Mouse (Mus musculus) G1E (cell line): ENCODE measurements at regions not wholly inside any gene's neighbourhood (a gene's known extent, or its start where the extent isn't known, plus 50 kb on each side); places are given as distances from the start of the nearest gene placed in this dataset.

Experiments used
- ATAC-seq: 2 replicates; pipeline ENCODE4 v1.8.0; 2016; ENCODE audit warnings: mild to moderate bottlenecking; ENCODE audit not compliant: insufficient number of reproducible peaks, poor library complexity, low FRiP score, severe bottlenecking; ENCODE audit errors: extremely low read depth
- DNase-seq: peaks from one replicate; pipeline ENCODE4 v3.0.0; 2012; ENCODE audit warnings: low spot score
- H3K27me3 ChIP-seq: 2 replicates; pipeline ENCODE4 v1.6.1; 2012; ENCODE audit warnings: mild to moderate bottlenecking, low read length, inconsistent platforms; ENCODE audit not compliant: insufficient read depth
- H3K36me3 ChIP-seq: replicated peaks from 2 replicates; pipeline ENCODE3; 2012; ENCODE audit warnings: mild to moderate bottlenecking, inconsistent platforms
- H3K4me1 ChIP-seq: 2 replicates; pipeline ENCODE4 v1.6.1; 2012; ENCODE audit warnings: low read depth, low read length, inconsistent platforms, mixed read lengths; ENCODE audit not compliant: insufficient read depth
- H3K4me3 ChIP-seq: 2 replicates; pipeline ENCODE4 v1.5.1; 2012; ENCODE audit warnings: low read depth, mild to moderate bottlenecking, inconsistent platforms, low read length, moderate library complexity, mixed read lengths
- H3K9me3 ChIP-seq: replicated peaks from 2 replicates; pipeline ENCODE4 v1.6.1; 2012; ENCODE audit warnings: inconsistent platforms
- CTCF ChIP-seq: IDR thresholded peaks from 2 replicates; pipeline ENCODE4 v1.5.1; 2012; ENCODE audit warnings: low read depth, low read length, inconsistent platforms, mixed read lengths
- GATA1 ChIP-seq: IDR thresholded peaks from 2 replicates; pipeline ENCODE4 v1.6.1; 2012; ENCODE audit warnings: borderline replicate concordance, low read length, inconsistent platforms, mixed read lengths
- GATA2 ChIP-seq: IDR thresholded peaks from 2 replicates; pipeline ENCODE4 v1.6.1; 2012; ENCODE audit warnings: low read depth, low read length, inconsistent platforms, borderline replicate concordance
- POLR2AphosphoS5 ChIP-seq: IDR thresholded peaks from 2 replicates; pipeline ENCODE4 v1.6.1; 2012; ENCODE audit warnings: low read depth, low read length, inconsistent platforms; ENCODE audit not compliant: insufficient replicate concordance
- TAL1 ChIP-seq: conservative IDR thresholded peaks from 2 replicates; pipeline ENCODE4 v1.6.1; 2012; ENCODE audit warnings: low read depth, low read length, inconsistent platforms, mixed read lengths

DNA sequence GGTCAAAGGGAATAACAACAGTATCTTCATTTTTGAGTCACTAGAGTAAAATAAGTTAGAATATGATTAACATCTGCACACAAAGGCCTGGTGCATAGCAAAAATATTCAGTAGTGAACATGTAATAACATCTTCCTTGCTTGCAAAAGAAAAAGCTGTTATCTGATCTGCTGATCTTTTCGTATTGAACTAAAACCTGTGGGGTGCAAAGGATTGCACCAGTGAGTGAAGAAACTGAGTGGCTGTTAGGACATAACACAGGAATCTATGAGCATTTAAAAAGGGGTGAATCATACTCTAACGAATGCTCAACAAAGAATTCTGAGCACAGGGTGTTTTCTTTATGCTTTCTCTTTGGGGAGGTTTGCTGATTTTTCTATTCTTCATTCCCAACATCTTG, 592.2 kb upstream of the Slit2 start:
- no peaks in the 10 kb centered on the region for H3K27me3 ChIP-seq
- DNase-seq (no peak), ATAC-seq (no peak)
- H3K4me3 ChIP-seq: no peak overlapping the region
- H3K36me3 ChIP-seq: no peaks in the 10 kb centered on the region
- H3K9me3 ChIP-seq: no peaks in the 10 kb centered on the region
- no peak for TF ChIP-seq TAL1
- no peak for TF ChIP-seq GATA2
- no peak for TF ChIP-seq GATA1
- no peak for TF ChIP-seq POLR2AphosphoS5
- no peak for TF ChIP-seq CTCF
- no peaks in the 10 kb centered on the region for H3K4me1 ChIP-seq

DNA sequence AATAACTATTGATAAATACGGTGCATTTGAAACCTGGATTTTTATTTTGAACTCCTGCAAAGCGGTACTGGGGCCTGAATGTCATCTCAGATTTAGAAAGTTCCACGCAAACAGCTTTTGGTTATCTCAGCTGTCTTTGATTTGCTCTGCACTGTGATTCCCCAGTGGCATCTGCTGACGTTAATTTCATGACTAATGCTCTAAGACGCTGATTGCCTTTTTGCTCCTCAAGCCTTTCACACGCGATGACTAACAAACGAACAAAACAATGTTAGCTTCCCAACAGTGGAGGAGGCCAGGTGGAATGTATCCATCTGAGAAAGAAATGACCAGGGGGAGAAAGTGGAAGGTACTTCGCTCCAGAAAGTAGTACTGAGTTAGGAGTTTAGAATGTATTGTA, 586.1 kb upstream of the Slit2 start:
- no peak for TF ChIP-seq POLR2AphosphoS5
- no peak for TF ChIP-seq CTCF
- TF ChIP-seq GATA1: no peak
- no peak for TF ChIP-seq GATA2
- no peak for TF ChIP-seq TAL1
- ATAC-seq: no peak
- Histone ChIP-seq H3K9me3 (no peaks in the 10 kb centered on the region), H3K4me1 (no peaks in the 10 kb centered on the region), H3K4me3 (no peak overlapping the region), H3K27me3 (no peaks in the 10 kb centered on the region), H3K36me3 (no peaks in the 10 kb centered on the region)
- DNase-seq: no peak

GRCm38 (mm10) chr5:47421916-47422315, 561.0 kb upstream of the Slit2 start:
- no peak overlapping the region for H3K4me3 ChIP-seq
- ATAC-seq (no peak), DNase-seq (no peak)
- TF ChIP-seq GATA2: no peak
- TF ChIP-seq POLR2AphosphoS5: no peak
- no peak for TF ChIP-seq TAL1
- TF ChIP-seq GATA1: no peak
- TF ChIP-seq CTCF: no peak
- H3K9me3 ChIP-seq: no peaks in the 10 kb centered on the region
- H3K4me1 ChIP-seq: no peaks in the 10 kb centered on the region
- no peaks in the 10 kb centered on the region for H3K27me3 ChIP-seq
- no peaks in the 10 kb centered on the region for H3K36me3 ChIP-seq

DNA sequence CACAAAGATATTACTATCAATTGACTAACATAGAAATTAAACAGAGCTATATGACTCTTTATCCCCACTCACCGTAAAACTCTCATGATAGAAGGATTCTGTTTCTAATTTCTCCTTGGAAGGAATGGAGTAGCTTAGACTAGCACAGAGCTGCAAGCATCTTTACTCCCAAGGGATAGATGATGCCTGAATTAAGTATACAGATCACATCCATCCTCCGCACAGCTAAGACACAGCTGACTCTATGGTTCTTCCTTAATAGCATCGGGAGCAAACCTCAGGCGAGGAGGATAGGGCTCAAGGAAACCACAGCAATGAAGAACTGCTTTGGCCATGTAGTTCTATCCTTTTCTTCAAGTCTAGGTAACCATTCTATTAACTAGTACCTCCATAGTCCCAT, 556.9 kb upstream of the Slit2 start:
- no peaks in the 10 kb centered on the region for H3K9me3 ChIP-seq
- H3K36me3 ChIP-seq: no peaks in the 10 kb centered on the region
- no peaks in the 10 kb centered on the region for H3K27me3 ChIP-seq
- ATAC-seq: no peak
- no peak overlapping the region for H3K4me3 ChIP-seq
- DNase-seq: no peak
- no peaks in the 10 kb centered on the region for H3K4me1 ChIP-seq
- TF ChIP-seq CTCF (no peak), GATA1 (no peak), GATA2 (no peak), POLR2AphosphoS5 (no peak), TAL1 (no peak)

DNA sequence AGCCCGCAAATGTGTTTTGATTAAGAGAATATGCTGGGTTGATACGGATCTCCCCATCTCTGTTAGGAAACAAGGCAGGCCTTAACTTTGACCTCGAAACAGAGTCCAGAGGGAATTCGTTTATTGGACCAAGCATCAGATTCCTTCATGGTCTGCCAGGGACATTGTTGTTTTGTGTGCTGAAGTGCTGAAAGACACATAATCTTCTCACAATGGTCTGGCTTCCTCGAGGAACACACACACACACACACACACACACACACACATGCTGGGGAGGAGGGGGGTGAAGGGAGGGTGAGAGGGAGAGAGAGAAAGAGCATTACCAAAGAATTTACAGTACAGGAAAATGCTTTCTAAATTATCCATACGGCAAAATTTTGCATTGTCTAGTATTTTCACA, 556.5 kb upstream of the Slit2 start:
- no peak for TF ChIP-seq TAL1
- TF ChIP-seq GATA2: no peak
- no peak for TF ChIP-seq POLR2AphosphoS5
- no peak for TF ChIP-seq GATA1
- TF ChIP-seq CTCF: no peak
- Histone ChIP-seq H3K36me3 (no peaks in the 10 kb centered on the region), H3K9me3 (no peaks in the 10 kb centered on the region), H3K27me3 (no peaks in the 10 kb centered on the region), H3K4me1 (no peaks in the 10 kb centered on the region), H3K4me3 (no peak overlapping the region)
- ATAC-seq: no peak
- DNase-seq: no peak

DNA sequence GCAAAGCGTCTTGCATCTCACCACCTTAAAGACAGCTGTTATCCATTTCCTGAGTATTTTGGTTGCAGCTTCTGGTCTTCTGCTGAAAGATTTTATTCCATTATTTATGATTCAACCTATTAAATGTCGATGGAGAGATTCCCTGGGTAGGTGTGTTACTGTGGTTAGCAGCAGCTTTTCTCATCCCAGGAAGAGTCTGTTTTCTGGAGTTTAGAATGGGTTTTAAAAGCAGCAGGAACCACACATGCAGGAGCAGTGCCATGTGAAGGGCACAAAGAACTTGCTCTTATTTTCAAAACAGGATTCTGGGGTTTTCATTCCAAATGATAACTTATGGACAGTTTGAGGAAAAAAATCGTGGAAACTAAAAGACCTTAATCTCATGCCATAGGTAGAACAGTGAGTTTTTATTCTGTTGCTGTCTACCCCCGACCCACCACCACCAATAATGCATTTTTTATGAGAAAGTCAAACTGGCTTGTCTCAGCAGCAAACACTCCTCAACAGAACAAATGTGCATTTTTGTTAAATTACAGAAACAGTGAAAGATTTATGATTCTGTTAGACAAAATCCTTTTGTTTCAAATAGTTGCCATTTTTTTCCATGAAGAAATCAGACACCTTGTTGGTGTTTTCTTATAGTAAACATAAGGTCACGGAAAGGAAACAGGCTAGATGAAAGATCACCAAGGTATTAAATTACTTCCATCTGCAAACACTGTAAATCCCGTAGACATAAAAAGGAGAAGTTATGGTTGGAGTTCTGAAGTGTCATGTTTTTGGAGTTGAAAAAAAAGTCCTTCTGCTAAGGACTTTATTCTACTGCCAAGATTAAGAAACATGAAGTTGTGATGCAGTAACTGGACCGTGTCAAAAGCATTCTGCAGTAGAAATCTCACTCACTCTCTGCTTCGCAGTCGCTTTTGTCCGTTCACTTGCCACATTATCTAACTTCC, 553.4 kb upstream of the Slit2 start:
- no peak for ATAC-seq
- H3K4me1 ChIP-seq: no peaks in the 10 kb centered on the region

More for the DNA sequence above, 553.4 kb upstream of the Slit2 start:
- no peak for DNase-seq
- H3K9me3 ChIP-seq: no peaks in the 10 kb centered on the region
- no peak overlapping the region for H3K4me3 ChIP-seq
- H3K27me3 ChIP-seq: no peaks in the 10 kb centered on the region
- TF ChIP-seq POLR2AphosphoS5 (no peak), GATA2 (no peak), CTCF (no peak), TAL1 (no peak), GATA1 (no peak)
- no peaks in the 10 kb centered on the region for H3K36me3 ChIP-seq
